8 mouse cellular contexts compared by ENCODE assay signal in genomic region chr2:174328358-174328905, GRCm38 (mm10). TPM values are rescaled to one million over a fixed set of nuclear protein-coding genes. Genes with fewer than 3 reads are reported as not detected.
DNase-seq lines count a peak whose midpoint lies in the region; ATAC-seq and TF ChIP-seq lines count a peak whose summit lies in the region.

No protein-coding gene starts in this region.

- in situ Hi-C loops in CH12.LX (cut with MboI; ENCODE audit: low pct_ligation_motif_present, low pct_unique_long_range_greater_than_20kb, low sequenced_read_pairs) = no loop called here

- 56% methylated on average over 46 of the region's 46 CpGs for WGBS in heart, embryonic 10.5 days
- 48% methylated on average over 46 of the region's 46 CpGs for WGBS in embryonic facial prominence, embryonic 13.5 days
- WGBS in neural tube, embryonic 15.5 days = 50% methylated on average over 46 of the region's 46 CpGs

- peak overlapping the region; percentile 97 for H3K4me3 ChIP-seq in heart, embryonic 10.5 days
- H3K4me3 ChIP-seq in CH12.LX (replicated peaks in 1 of 3; ENCODE audit: low read depth in 2 of 3, low read length in 2 of 3, poor library complexity in 1 of 3) = peak overlapping the region; percentile 55 to 85 (median 58)
- H3K4me3 ChIP-seq in embryonic facial prominence, embryonic 13.5 days = peak overlapping the region; percentile 83
- peak overlapping the region; percentile 96 for H3K4me3 ChIP-seq in neural tube, embryonic 15.5 days (replicated peaks)

- H3K27ac ChIP-seq in heart, embryonic 10.5 days = peak overlapping the region; percentile 99
- peak overlapping the region; percentile 74; the same call in 1 of the 2 replicates for H3K27ac ChIP-seq in CH12.LX (ENCODE audit: insufficient read depth, low read depth)
- peak overlapping the region; percentile 99 for H3K27ac ChIP-seq in embryonic facial prominence, embryonic 13.5 days
- H3K27ac ChIP-seq in neural tube, embryonic 15.5 days (replicated peaks) = peak overlapping the region; percentile 99

- TF ChIP-seq EP300 in CH12.LX (IDR thresholded peaks at IDR 0.05; ENCODE audit: low read length) = no peak

- peak overlapping the region; percentile 66 for H3K4me2 ChIP-seq in CH12.LX (ENCODE audit: insufficient read depth, low read depth, poor library complexity, severe bottlenecking)
- H3K4me2 ChIP-seq in embryonic facial prominence, embryonic 13.5 days = peak overlapping the region; percentile 72
- H3K4me2 ChIP-seq in neural tube, embryonic 15.5 days = peak overlapping the region; percentile 78

- intact Hi-C loops in heart, postnatal 25 days (cut with DNase I) = loop anchor here (5.0 kb wide), 2 partner anchors 89 to 134 kb away; partner anchors contain the start of genes Atp5e and Nelfcd

- dilution Hi-C loops in CH12.LX (cut with MboI; ENCODE audit: extremely low pct_ligation_motif_present, extremely low pct_unique_long_range_greater_than_20kb, low sequenced_read_pairs) = no loop called here

- H3K9ac ChIP-seq in CH12.LX (ENCODE audit: insufficient read depth, low read depth) = peak overlapping the region; percentile 55; the same call in 1 of the 2 replicates
- peak overlapping the region; percentile 100 for H3K9ac ChIP-seq in embryonic facial prominence, embryonic 13.5 days
- H3K9ac ChIP-seq in neural tube, embryonic 15.5 days (replicated peaks) = peak overlapping the region; percentile 100

- no peak for DNase-seq in heart, embryonic 10.5 days (ENCODE audit: low spot score)
- DNase-seq in heart, postnatal 25 days (ENCODE audit: low spot score) = no peak
- no peak for DNase-seq in CH12.LX (ENCODE audit: extremely low read depth)
- DNase-seq in kidney, postnatal 10 days = peak; percentile 43
- no peak for DNase-seq in ovary, postnatal 14 days (ENCODE audit: low spot score)
- DNase-seq in layer of hippocampus, postnatal 10 days (ENCODE audit: low spot score in 2 of 2) = no peak

- TF ChIP-seq RAD21 in CH12.LX (IDR thresholded peaks at IDR 0.05; ENCODE audit: low read depth, low read length) = no peak

- peaks cover 27% of the 10 kb centered on the region for H3K4me1 ChIP-seq in heart, embryonic 10.5 days
- H3K4me1 ChIP-seq in CH12.LX (ENCODE audit: control insufficient read depth in 1 of 2, insufficient read depth in 2 of 2) = peaks cover under 1 to 21% of the 10 kb centered on the region in 2 experiments; a peak in 3 of 4 replicates
- peaks cover 19% of the 10 kb centered on the region for H3K4me1 ChIP-seq in embryonic facial prominence, embryonic 13.5 days
- H3K4me1 ChIP-seq in neural tube, embryonic 15.5 days = peaks cover 39% of the 10 kb centered on the region

- 0 out of 2 replicates have a peak, but pooled peaks cover 3% of the 10 kb centered on the region for H3K9me3 ChIP-seq in heart, embryonic 10.5 days
- peaks cover 8% of the 10 kb centered on the region for H3K9me3 ChIP-seq in CH12.LX (replicated peaks; ENCODE audit: low read length)
- peaks cover 3% of the 10 kb centered on the region; the same call in 1 of the 2 replicates for H3K9me3 ChIP-seq in embryonic facial prominence, embryonic 13.5 days
- no peaks in the 10 kb centered on the region for H3K9me3 ChIP-seq in neural tube, embryonic 15.5 days (replicated peaks)

- H3K79me2 ChIP-seq in CH12.LX (replicated peaks; ENCODE audit: control insufficient read depth, extremely low read depth, insufficient read depth, poor library complexity, severe bottlenecking) = peaks cover 33% of the 10 kb centered on the region

- no peaks in the 10 kb centered on the region for H3K27me3 ChIP-seq in heart, embryonic 10.5 days (ENCODE audit: insufficient read depth, poor library complexity, severe bottlenecking)
- H3K27me3 ChIP-seq in CH12.LX (replicated peaks) = no peaks in the 10 kb centered on the region
- H3K27me3 ChIP-seq in embryonic facial prominence, embryonic 13.5 days = no peaks in the 10 kb centered on the region
- H3K27me3 ChIP-seq in neural tube, embryonic 15.5 days (replicated peaks) = no peaks in the 10 kb centered on the region

- no peak for TF ChIP-seq POLR2A in CH12.LX (IDR thresholded peaks at IDR 0.05; ENCODE audit: low read depth, low read length)

- ATAC-seq in embryonic facial prominence, embryonic 13.5 days (ENCODE audit: insufficient number of reproducible peaks, insufficient read depth, low FRiP score, low TSS enrichment, low read depth) = no peak
- no peak for ATAC-seq in neural tube, embryonic 15.5 days (ENCODE audit: low FRiP score)

- no peak for TF ChIP-seq CTCF in CH12.LX (conservative IDR thresholded peaks at IDR 0.05 in 1 of 2, IDR thresholded peaks at IDR 0.05 in 1 of 2; ENCODE audit: low read depth in 2 of 2, low read length in 2 of 2)

- H3K36me3 ChIP-seq in heart, embryonic 10.5 days = no peaks in the 10 kb centered on the region
- H3K36me3 ChIP-seq in CH12.LX (replicated peaks in 1 of 2; ENCODE audit: control insufficient read depth in 1 of 2, insufficient read depth in 1 of 2, low read length in 1 of 2) = peaks cover 0 to 4% of the 10 kb centered on the region in 2 experiments
- 0 out of 2 replicates have a peak, but pooled peaks cover 9% of the 10 kb centered on the region for H3K36me3 ChIP-seq in embryonic facial prominence, embryonic 13.5 days
- H3K36me3 ChIP-seq in neural tube, embryonic 15.5 days = no peaks in the 10 kb centered on the region

TF ChIP-seq in CH12.LX, 34 proteins besides CTCF, POLR2A, EP300 and RAD21:
- TF ChIP-seq MXI1 (IDR thresholded peaks at IDR 0.05; ENCODE audit: low read depth, low read length) (no peak; the same call in 1 of the 2 replicates), ELF1 (IDR thresholded peaks at IDR 0.05; ENCODE audit: low read depth, low read length) (no peak), ZC3H11A (IDR thresholded peaks at IDR 0.05; ENCODE audit: low read depth, low read length) (no peak), BHLHE40 (IDR thresholded peaks at IDR 0.05; ENCODE audit: low read depth, low read length) (no peak), E2F4 (IDR thresholded peaks at IDR 0.05; ENCODE audit: insufficient replicate concordance, low read depth, low read length) (no peak), SMC3 (IDR thresholded peaks at IDR 0.05; ENCODE audit: low read depth, low read length) (no peak), RCOR1 (conservative IDR thresholded peaks at IDR 0.05; ENCODE audit: low read depth, low read length) (no peak), TCF12 (IDR thresholded peaks at IDR 0.05; ENCODE audit: low read depth, low read length) (no peak), UBTF (IDR thresholded peaks at IDR 0.05; ENCODE audit: low read depth, low read length) (no peak; the same call in none of the 2 replicates), USF2 (conservative IDR thresholded peaks at IDR 0.05; ENCODE audit: low read depth, low read length) (no peak), CHD2 (IDR thresholded peaks at IDR 0.05; ENCODE audit: low read length) (no peak), KAT2A (IDR thresholded peaks at IDR 0.05; ENCODE audit: insufficient replicate concordance, low read length) (no peak), NRF1 (IDR thresholded peaks at IDR 0.05; ENCODE audit: low read depth, low read length) (no peak), MEF2A (IDR thresholded peaks at IDR 0.05; ENCODE audit: borderline replicate concordance, low read depth, low read length) (no peak)

RNA-seq across cellular contexts. Expression of gene Gm20721, which starts 18.1 kb away (rescaled TPM):
- polyA plus RNA-seq in heart, embryonic 10.5 days (2016; fragmentation: Nextera tagmentation; extraction: Ambion mirVana) = 7.1 and 20.6 TPM in 2 replicates
- 1 to 10 TPM; 1.6 to 2.2 TPM for total RNA-seq in heart, postnatal 25 days (2021)
- total RNA-seq in CH12.LX (2012; rRNA removed) = 48.9 and 55.7 TPM in 2 replicates
- not detected in 2 replicates for total RNA-seq in CH12.LX (2014; rRNA removed)
- polyA plus RNA-seq in CH12.LX (2012; ENCODE audit: insufficient read length, low read depth) = 259 and 363 TPM in 2 replicates
- 17.1 and 20.3 TPM in 2 replicates for polyA plus RNA-seq in embryonic facial prominence, embryonic 13.5 days (2015; fragmentation: Nextera tagmentation; extraction: Ambion mirVana)
- polyA plus RNA-seq in neural tube, embryonic 15.5 days (2015; fragmentation: Nextera tagmentation; extraction: Ambion mirVana) = 17.0 and 19.8 TPM in 2 replicates
- 1 to 10 TPM; 1.3 to 1.9 TPM for total RNA-seq in layer of hippocampus, postnatal 10 days (2021)

RNA-seq across cellular contexts. Expression of gene Gnas, which starts 44.3 kb away (rescaled TPM):
- 964 and 1,128 TPM in 2 replicates for polyA plus RNA-seq in heart, embryonic 10.5 days (2016; fragmentation: Nextera tagmentation; extraction: Ambion mirVana)
- total RNA-seq in heart, postnatal 25 days (2021) = 1,000 to 10,000 TPM; 1,170 to 1,213 TPM
- total RNA-seq in CH12.LX (2012; rRNA removed) (393 and 452 TPM in 2 replicates), CH12.LX (2014; rRNA removed) (365 and 369 TPM in 2 replicates)
- polyA plus RNA-seq in CH12.LX (2012; ENCODE audit: insufficient read length, low read depth) = 502 and 537 TPM in 2 replicates
- 1,664 and 1,723 TPM in 2 replicates for polyA plus RNA-seq in embryonic facial prominence, embryonic 13.5 days (2015; fragmentation: Nextera tagmentation; extraction: Ambion mirVana)
- polyA plus RNA-seq in neural tube, embryonic 15.5 days (2015; fragmentation: Nextera tagmentation; extraction: Ambion mirVana) = 1,725 and 1,770 TPM in 2 replicates
- total RNA-seq in layer of hippocampus, postnatal 10 days (2021) = 1,000 to 10,000 TPM; 1,824 to 1,870 TPM

Comparison
In these comparisons a context has a peak if more than half of its experiments do, and no peak if none do; other contexts are left out.
1. RNA of gene Gm20721, which starts 18.1 kb away (polyA plus RNA-seq): 259 to 363 TPM in CH12.LX; 7.1 to 20.6 TPM in heart, embryonic 10.5 days, 17.0 to 19.8 TPM in neural tube, embryonic 15.5 days and 17.1 to 20.3 TPM in embryonic facial prominence, embryonic 13.5 days; every median in the first group is over 10 times any median in the second.
2. Peak in every context shown above with its lines, with median percentiles within 50 percentile points of each other: H3K27ac ChIP-seq, H3K4me3 ChIP-seq, H3K4me2 ChIP-seq and H3K9ac ChIP-seq.